Mouse (Mus musculus) ES-E14 (cell line): ENCODE data around the gene 1700069L16Rik.

ENCODE experiments used
- HCFC1 ChIP-seq: IDR thresholded peaks from 2 replicates; pipeline ENCODE4 v1.6.1; 2012; ENCODE audit warnings: low read length, inconsistent platforms, borderline replicate concordance; ENCODE audit not compliant: insufficient read depth
- ZC3H11A ChIP-seq: IDR thresholded peaks from 2 replicates; pipeline ENCODE4 v1.6.1; 2012; ENCODE audit warnings: low read depth, mild to moderate bottlenecking, inconsistent platforms, low read length, borderline replicate concordance
- ZNF384 ChIP-seq: IDR thresholded peaks from 2 replicates; pipeline ENCODE4 v1.6.1; 2012; ENCODE audit warnings: low read depth, low read length, inconsistent platforms

DNA sequence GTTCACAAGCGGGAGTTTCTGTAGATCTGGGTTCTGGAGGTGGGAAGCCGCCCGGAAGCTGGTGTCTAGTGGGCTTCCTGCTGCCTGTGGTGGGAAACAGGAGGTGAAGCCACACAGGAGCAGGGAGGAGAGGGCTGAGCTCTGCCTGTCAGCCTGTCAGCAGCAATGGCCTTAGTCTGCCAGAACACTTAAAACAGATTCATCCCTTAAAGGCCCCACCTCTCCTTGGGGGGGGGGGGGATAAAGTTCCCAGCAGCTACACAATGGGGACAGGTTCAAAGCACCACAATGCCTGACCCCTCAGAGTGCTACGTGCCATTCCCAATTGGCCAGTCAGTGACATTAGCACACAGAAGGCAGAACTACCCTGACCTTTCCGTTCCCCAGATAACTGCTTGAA is 72.4 kb downstream of the 1700069L16Rik start:
- no peak for TF ChIP-seq HCFC1
- no peak for TF ChIP-seq ZC3H11A
- TF ChIP-seq ZNF384: no peak
